Mouse (Mus musculus): ENCODE data around the gene Magi1.

DNA sequence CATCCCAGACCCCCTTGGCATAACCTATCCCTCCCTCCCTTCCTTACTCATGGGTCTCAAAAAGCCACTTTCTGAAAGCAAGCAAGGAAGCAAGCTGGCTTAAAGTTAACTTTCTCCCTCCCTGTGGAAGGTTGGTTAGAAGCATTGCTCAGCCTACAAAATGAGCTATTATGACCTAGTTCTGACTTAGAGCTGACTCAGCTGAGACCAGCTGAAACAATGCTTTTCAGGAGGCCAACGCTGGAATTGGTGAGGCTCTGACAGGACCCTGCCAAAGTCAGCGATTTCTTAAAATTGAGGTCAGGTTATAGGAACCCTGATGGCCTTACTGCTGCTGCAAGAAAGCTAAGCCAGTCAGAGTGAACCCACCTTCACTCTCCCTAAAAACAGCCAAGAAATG lies 386.2 kb downstream of the Magi1 start:
- no peak for TF ChIP-seq POLR2A (IDR thresholded peaks at IDR 0.05; ENCODE audit: extremely low read depth, insufficient read depth, low read length)
- no peak for TF ChIP-seq CTCF (IDR thresholded peaks at IDR 0.05; ENCODE audit: low read depth, low read length)
